Mouse (Mus musculus) forebrain, embryonic 12.5 days (tissue): ENCODE results near the gene Cntnap2. TPM values are rescaled to one million over a fixed set of nuclear protein-coding genes. Genes with fewer than 3 reads are reported as not detected.
A peak's percentile ranks its signal among the peaks of the same experiment; 100 is the strongest.

Experiments used
- ATAC-seq: fragments of 200-750 bp; cut with Nextera tagmentation; 2 replicates; pipeline ENCODE4 v1.8.0; 2017; ENCODE audit warnings: moderate TSS enrichment; ENCODE audit not compliant: low FRiP score
- H3K27ac ChIP-seq: fragments of 300-500 bp; sonication (generic); 2 replicates; pipeline ENCODE4 v1.5.1; 2016; ENCODE audit warnings: mild to moderate bottlenecking
- H3K27me3 ChIP-seq: fragments of 300-500 bp; sonication (generic); 2 replicates; pipeline ENCODE4 v1.6.1; 2016; ENCODE audit warnings: mild to moderate bottlenecking
- H3K36me3 ChIP-seq: fragments of 300-500 bp; sonication (generic); replicated peaks from 2 replicates; pipeline ENCODE4 v1.6.1; 2016; ENCODE audit warnings: mild to moderate bottlenecking
- H3K4me1 ChIP-seq: fragments of 300-500 bp; sonication (generic); 2 replicates; pipeline ENCODE4 v1.6.1; 2016
- H3K4me2 ChIP-seq: fragments of 300-500 bp; sonication (generic); 2 replicates; pipeline ENCODE4 v1.6.1; 2016; ENCODE audit warnings: mild to moderate bottlenecking, moderate library complexity
- H3K4me3 ChIP-seq: fragments of 300-500 bp; sonication (generic); replicated peaks from 2 replicates; pipeline ENCODE4 v1.5.1; 2016; ENCODE audit warnings: mild to moderate bottlenecking
- H3K9ac ChIP-seq: fragments of 300-500 bp; sonication (generic); 2 replicates; pipeline ENCODE4 v1.6.1; 2016; ENCODE audit warnings: mild to moderate bottlenecking
- H3K9me3 ChIP-seq: fragments of 300-500 bp; sonication (generic); 2 replicates; pipeline ENCODE4 v1.6.1; 2016
- WGBS: fragments of 180-500 bp; shearing (Covaris S2); methylation state at CpG from one replicate; pipeline ENCODE4 v1.1.7; 2016; 5-methylcytosine and 5-hydroxymethylcytosine counted together
- polyA plus RNA-seq: library from polyadenylated mRNA; unstranded; fragments of >200 nt; fragmentation: Nextera tagmentation; extraction: Ambion mirVana; gene quantifications from 2 replicates; pipeline ENCODE4 v1.2.1, GENCODE M21; 2016

The Cntnap2 gene
- polyA plus RNA-seq, 1 experiment from 2014 or later, result 99.3 TPM

- Histone ChIP-seq H3K27me3 (no peaks in the 10 kb centered on the region), H3K27ac (no peak overlapping the region), H3K9me3 (no peaks in the 10 kb centered on the region), H3K4me1 (no peaks in the 10 kb centered on the region), H3K4me3 (no peak overlapping the region), H3K4me2 (no peak overlapping the region), H3K36me3 (no peaks in the 10 kb centered on the region), H3K9ac (no peak overlapping the region)
- ATAC-seq, result no peak
- WGBS, result 90% methylated on average over 6 of the region's 6 CpGs
These were observed 1936.9 kb downstream of the Cntnap2 start for GRCm38 (mm10) chr6:46996010-46996602.

GRCm38 (mm10) chr6:47004430-47004829 is 1945.3 kb downstream of the Cntnap2 start:
- H3K4me3 ChIP-seq, result no peak overlapping the region
- no peak overlapping the region for H3K27ac ChIP-seq
- no peaks in the 10 kb centered on the region for H3K36me3 ChIP-seq
- H3K27me3 ChIP-seq, result no peaks in the 10 kb centered on the region
- no peaks in the 10 kb centered on the region for H3K9me3 ChIP-seq
- ATAC-seq, result no peak
- WGBS, result 72% methylated on average over 3 of the region's 3 CpGs
- no peak overlapping the region for H3K9ac ChIP-seq
- H3K4me1 ChIP-seq, result no peaks in the 10 kb centered on the region
- H3K4me2 ChIP-seq, result no peak overlapping the region

- H3K9me3 ChIP-seq, result no peaks in the 10 kb centered on the region
- H3K4me1 ChIP-seq, result no peaks in the 10 kb centered on the region
- no peak overlapping the region for H3K4me2 ChIP-seq
- ATAC-seq, result no peak
- H3K36me3 ChIP-seq, result no peaks in the 10 kb centered on the region
- 87% methylated on average over 4 of the region's 4 CpGs for WGBS
- no peak overlapping the region for H3K4me3 ChIP-seq
- H3K27ac ChIP-seq, result no peak overlapping the region
- H3K9ac ChIP-seq, result no peak overlapping the region
- H3K27me3 ChIP-seq, result no peaks in the 10 kb centered on the region
These were observed 1953.8 kb downstream of the Cntnap2 start for GRCm38 (mm10) chr6:47012933-47013332.

GRCm38 (mm10) chr6:47013535-47013934 is 1954.4 kb downstream of the Cntnap2 start:
- H3K9me3 ChIP-seq, result no peaks in the 10 kb centered on the region
- ATAC-seq, result peak; percentile 91
- no peaks in the 10 kb centered on the region for H3K27me3 ChIP-seq
- no peaks in the 10 kb centered on the region for H3K4me1 ChIP-seq
- 17% methylated on average over 4 of the region's 4 CpGs for WGBS
- H3K36me3 ChIP-seq, result no peaks in the 10 kb centered on the region
- H3K4me2 ChIP-seq, result no peak overlapping the region
- H3K4me3 ChIP-seq, result no peak overlapping the region
- H3K27ac ChIP-seq, result no peak overlapping the region
- H3K9ac ChIP-seq, result no peak overlapping the region

GRCm38 (mm10) chr6:47014886-47015586 is 1955.9 kb downstream of the Cntnap2 start:
- Histone ChIP-seq H3K4me2 (no peak overlapping the region), H3K27me3 (no peaks in the 10 kb centered on the region), H3K4me3 (no peak overlapping the region), H3K9me3 (no peaks in the 10 kb centered on the region), H3K27ac (no peak overlapping the region), H3K9ac (no peak overlapping the region), H3K36me3 (no peaks in the 10 kb centered on the region), H3K4me1 (no peaks in the 10 kb centered on the region)
- 79% methylated on average over 1 of the region's 1 CpGs for WGBS
- ATAC-seq, result no peak

- Histone ChIP-seq H3K4me3 (no peak overlapping the region), H3K9ac (no peak overlapping the region), H3K27me3 (no peaks in the 10 kb centered on the region), H3K4me2 (no peak overlapping the region), H3K4me1 (no peaks in the 10 kb centered on the region), H3K27ac (no peak overlapping the region), H3K36me3 (no peaks in the 10 kb centered on the region), H3K9me3 (no peaks in the 10 kb centered on the region)
- 81% methylated on average over 4 of the region's 4 CpGs for WGBS
- ATAC-seq, result no peak
These were observed 1967.0 kb downstream of the Cntnap2 start for GRCm38 (mm10) chr6:47026064-47026686.

GRCm38 (mm10) chr6:47031362-47031761 is 1972.2 kb downstream of the Cntnap2 start:
- H3K4me1 ChIP-seq, result no peaks in the 10 kb centered on the region
- no peak overlapping the region for H3K27ac ChIP-seq
- no peak overlapping the region for H3K4me2 ChIP-seq
- ATAC-seq, result no peak
- H3K27me3 ChIP-seq, result no peaks in the 10 kb centered on the region
- no peak overlapping the region for H3K4me3 ChIP-seq
- whole genome bisulfite sequencing, result 85% methylated on average over 2 of the region's 2 CpGs
- H3K9me3 ChIP-seq, result no peaks in the 10 kb centered on the region
- no peaks in the 10 kb centered on the region for H3K36me3 ChIP-seq
- H3K9ac ChIP-seq, result no peak overlapping the region

GRCm38 (mm10) chr6:47042602-47043001 is 1983.4 kb downstream of the Cntnap2 start:
- 63% methylated on average over 1 of the region's 1 CpGs for WGBS
- Histone ChIP-seq H3K9ac (no peak overlapping the region), H3K4me3 (no peak overlapping the region), H3K27ac (no peak overlapping the region), H3K36me3 (no peaks in the 10 kb centered on the region), H3K9me3 (no peaks in the 10 kb centered on the region), H3K27me3 (no peaks in the 10 kb centered on the region), H3K4me2 (no peak overlapping the region), H3K4me1 (no peaks in the 10 kb centered on the region; the same call in 1 of the 2 replicates)
- ATAC-seq, result peak; percentile 49; the same call in 1 of the 2 replicates

- Histone ChIP-seq H3K9ac (no peak overlapping the region), H3K4me2 (no peak overlapping the region), H3K27ac (no peak overlapping the region), H3K4me3 (no peak overlapping the region), H3K9me3 (no peaks in the 10 kb centered on the region), H3K4me1 (no peaks in the 10 kb centered on the region; the same call in 1 of the 2 replicates), H3K27me3 (no peaks in the 10 kb centered on the region), H3K36me3 (no peaks in the 10 kb centered on the region)
- no peak for ATAC-seq
- WGBS, result 83% methylated on average over 1 of the region's 1 CpGs
These were observed 1984.4 kb downstream of the Cntnap2 start for GRCm38 (mm10) chr6:47043586-47043985.

GRCm38 (mm10) chr6:47044385-47045200 is 1985.4 kb downstream of the Cntnap2 start:
- peak; percentile 65 for ATAC-seq
- 3% methylated on average over 46 of the region's 46 CpGs for WGBS
- H3K4me2 ChIP-seq, result peak overlapping the region; percentile 77
- H3K36me3 ChIP-seq, result no peaks in the 10 kb centered on the region
- H3K27me3 ChIP-seq, result no peaks in the 10 kb centered on the region
- no peaks in the 10 kb centered on the region; the same call in 1 of the 2 replicates for H3K4me1 ChIP-seq
- H3K9ac ChIP-seq, result peak overlapping the region; percentile 55
- H3K9me3 ChIP-seq, result no peaks in the 10 kb centered on the region
- H3K27ac ChIP-seq, result no peak overlapping the region
- peak overlapping the region; percentile 46 for H3K4me3 ChIP-seq

- H3K36me3 ChIP-seq, result no peaks in the 10 kb centered on the region
- no peak overlapping the region for H3K4me3 ChIP-seq
- H3K4me1 ChIP-seq, result peaks cover 9% of the 10 kb centered on the region; the same call in 1 of the 2 replicates
- 88% methylated on average over 5 of the region's 5 CpGs for whole genome bisulfite sequencing
- H3K9me3 ChIP-seq, result no peaks in the 10 kb centered on the region
- H3K27ac ChIP-seq, result no peak overlapping the region
- H3K27me3 ChIP-seq, result no peaks in the 10 kb centered on the region
- ATAC-seq, result no peak
- H3K9ac ChIP-seq, result no peak overlapping the region
- no peak overlapping the region for H3K4me2 ChIP-seq
These were observed 1989.9 kb downstream of the Cntnap2 start for GRCm38 (mm10) chr6:47049051-47049450.
